ENCODE assay signal across 8 mouse cellular contexts in genomic region chr2:122558317-122558716, GRCm38 (mm10). TPM values are rescaled to one million over a fixed set of nuclear protein-coding genes. Genes with fewer than 3 reads are reported as not detected.
DNase-seq lines count a peak whose midpoint lies in the region; ATAC-seq and TF ChIP-seq lines count a peak whose summit lies in the region.

No protein-coding gene starts in this region.

- no peaks in the 10 kb centered on the region for H3K9me3 ChIP-seq in liver, embryonic 12.5 days (replicated peaks)
- no peaks in the 10 kb centered on the region for H3K9me3 ChIP-seq in liver, postnatal 0 days (ENCODE audit: low read length)

- H3K4me2 ChIP-seq in liver, embryonic 12.5 days, result no peak overlapping the region
- no peak overlapping the region for H3K4me2 ChIP-seq in liver, postnatal 0 days (ENCODE audit: low read depth, low read length)

- peak; percentile 67 for TF ChIP-seq CTCF in liver, postnatal 0 days (IDR thresholded peaks at IDR 0.05; ENCODE audit: low read depth)

- no peak for ATAC-seq in cerebellum, adult (ENCODE audit: insufficient number of reproducible peaks, low FRiP score, low TSS enrichment)
- ATAC-seq in liver, embryonic 12.5 days, result no peak
- no peak for ATAC-seq in liver, postnatal 0 days

- no peaks in the 10 kb centered on the region for H3K36me3 ChIP-seq in liver, embryonic 12.5 days
- H3K36me3 ChIP-seq in liver, postnatal 0 days (replicated peaks; ENCODE audit: insufficient read depth, low read length), result no peaks in the 10 kb centered on the region

- no peaks in the 10 kb centered on the region for H3K4me1 ChIP-seq in liver, embryonic 12.5 days
- no peaks in the 10 kb centered on the region for H3K4me1 ChIP-seq in liver, postnatal 0 days (ENCODE audit: insufficient read depth)

- no peak overlapping the region for H3K27ac ChIP-seq in liver, embryonic 12.5 days
- H3K27ac ChIP-seq in liver, postnatal 0 days (ENCODE audit: low read depth), result no peak overlapping the region

- TF ChIP-seq EP300 in liver, postnatal 0 days (IDR thresholded peaks at IDR 0.05; ENCODE audit: low read depth), result no peak

- H3K4me3 ChIP-seq in liver, embryonic 12.5 days, result no peak overlapping the region
- no peak overlapping the region for H3K4me3 ChIP-seq in liver, postnatal 0 days (ENCODE audit: low read depth, low read length)

- DNase-seq in cerebellum, postnatal 14 days, result peak; percentile 35 to 61
- peak; percentile 18 for DNase-seq in liver
- peak; percentile 34 for DNase-seq in T-cell, adult 2 months (ENCODE audit: low spot score)
- peak; percentile 54 to 57 for DNase-seq in frontal cortex, postnatal 36 days (ENCODE audit: low spot score in 2 of 2)
- peak; percentile 44 for DNase-seq in liver, postnatal 0 days
- peak; percentile 69 for DNase-seq in thymus, postnatal 14 days

- H3K27me3 ChIP-seq in liver, embryonic 12.5 days (replicated peaks), result no peaks in the 10 kb centered on the region
- no peaks in the 10 kb centered on the region for H3K27me3 ChIP-seq in liver, postnatal 0 days (ENCODE audit: insufficient read depth, low read length)

- no peak overlapping the region for H3K9ac ChIP-seq in liver, embryonic 12.5 days
- H3K9ac ChIP-seq in liver, postnatal 0 days (replicated peaks), result no peak overlapping the region

- WGBS in liver, embryonic 12.5 days (ENCODE audit: insufficient replicate concordance), result 21% methylated on average over 2 of the region's 2 CpGs
- WGBS in liver, postnatal 0 days (ENCODE audit: insufficient replicate concordance), result 38% methylated on average over 2 of the region's 2 CpGs

RNA-seq across cellular contexts. Expression of gene Gatm, which starts 52.8 kb away (rescaled TPM):
- polyA plus RNA-seq in liver, embryonic 12.5 days (2016; fragmentation: Nextera tagmentation; extraction: Ambion mirVana), result 19.3 and 19.9 TPM in 2 replicates
- polyA plus RNA-seq in liver, postnatal 0 days (2015; fragmentation: Nextera tagmentation; extraction: Ambion mirVana), result 28.0 and 30.6 TPM in 2 replicates

Comparison
In these comparisons a context has a peak if more than half of its experiments do, and no peak if none do; other contexts are left out.
1. DNase-seq: peak in every context shown above with its lines; median percentile 69 in thymus, postnatal 14 days; 56 in frontal cortex, postnatal 36 days; 48 in cerebellum, postnatal 14 days; 44 in liver, postnatal 0 days; 34 in T-cell, adult 2 months; 18 in liver.